Mouse (Mus musculus): ENCODE data around the gene Dmac2. TPM values are rescaled to one million over a fixed set of nuclear protein-coding genes. Genes with fewer than 3 reads are reported as not detected.
"Not testable (repeated sequence)": the region's sequence is repeated elsewhere in the genome, so short reads cannot be mapped to it uniquely, and the experiment has no call there.

Dmac2 gene
- polyA plus RNA-seq (2016; fragmentation: Nextera tagmentation; extraction: Ambion mirVana): 31.6 and 34.8 TPM in 2 replicates

DNA sequence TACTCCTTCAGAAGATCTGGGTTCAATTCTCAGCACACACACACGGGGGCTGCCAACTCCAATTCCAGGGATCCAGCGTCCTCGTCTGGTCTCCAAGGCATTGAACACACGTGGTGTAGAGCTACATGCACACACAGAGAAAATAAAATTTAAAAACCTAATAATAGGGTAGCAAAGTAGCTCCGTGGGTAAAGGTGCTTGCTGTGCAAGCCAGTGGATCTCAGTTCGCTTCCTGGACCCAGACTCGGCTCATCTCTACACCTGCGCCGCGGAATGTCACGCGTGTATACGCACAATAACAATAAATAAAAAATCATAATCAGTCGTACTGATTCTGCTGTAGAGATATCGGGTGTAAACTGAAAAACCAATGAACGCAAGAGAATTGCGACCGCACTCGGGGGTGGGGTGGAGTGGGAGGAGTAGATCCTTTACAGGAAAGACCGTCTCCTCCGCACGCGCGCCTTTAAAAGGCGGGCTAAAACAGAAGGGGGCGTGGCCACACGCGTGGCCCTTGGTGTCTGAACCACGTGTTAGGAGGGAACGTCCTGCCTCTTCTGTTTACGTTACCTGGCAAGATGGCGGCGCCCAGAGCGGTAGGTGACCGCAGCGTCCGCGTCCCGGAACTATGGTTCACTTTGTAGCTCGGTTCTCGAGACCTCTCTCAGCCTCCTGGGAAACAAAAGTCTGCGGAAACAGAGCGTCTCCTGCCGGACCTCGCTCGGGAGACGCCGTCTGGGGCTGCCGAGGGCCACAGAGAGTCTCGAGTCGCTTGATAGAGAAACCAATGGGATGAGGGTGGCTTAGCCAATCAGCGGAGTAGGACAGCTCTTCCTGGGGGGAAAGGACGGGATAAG lies at the start of gene Dmac2:
Gene Dmac2 (plus strand): TSS at position 550 of the 857 bp plus-strand sequence.
- Histone ChIP-seq H3K27me3 (replicated peaks; ENCODE audit: low read depth, poor library complexity, severe bottlenecking) (peaks cover 8% of the 10 kb centered on the region), H3K27ac (replicated peaks) (peak within 1 kb of the TSS; percentile 80), H3K36me3 (replicated peaks) (peaks cover 32% of the 10 kb centered on the region), H3K9me3 (no peaks in the 10 kb centered on the region), H3K4me1 (peaks cover 10% of the 10 kb centered on the region), H3K4me3 (peak within 1 kb of the TSS; percentile 72)
- WGBS: 2% methylated on average over 53 of the region's 53 CpGs
- peak; percentile 93 for DNase-seq (ENCODE audit: low spot score)

DNA sequence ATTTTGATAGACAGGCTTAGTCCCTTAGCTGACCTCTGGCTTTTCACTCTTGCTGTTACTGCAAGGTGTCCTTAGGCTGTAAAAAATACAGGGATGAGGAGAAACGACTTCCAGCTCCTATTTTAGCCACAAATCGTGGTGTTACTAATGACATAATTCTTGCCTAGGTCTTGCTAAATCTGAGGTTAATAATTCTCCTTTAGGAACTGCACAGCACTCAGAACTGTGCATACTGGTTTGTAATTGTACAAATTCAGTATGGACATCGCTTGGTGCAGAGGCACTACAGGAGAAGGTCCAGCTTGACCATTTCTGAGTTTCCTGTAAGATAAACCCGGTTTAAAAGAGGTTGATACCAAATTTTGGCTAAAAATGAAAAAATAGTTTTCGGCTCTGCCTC lies 45.4 kb upstream of the Dmac2 start:
- DNase-seq (ENCODE audit: low spot score); H3K27ac ChIP-seq (replicated peaks); H3K9me3 ChIP-seq; H3K36me3 ChIP-seq (replicated peaks); H3K4me1 ChIP-seq; H3K4me3 ChIP-seq; H3K27me3 ChIP-seq (replicated peaks; ENCODE audit: low read depth, poor library complexity, severe bottlenecking): not testable (repeated sequence)
- WGBS: 82% methylated on average over 5 of the region's 5 CpGs

DNA sequence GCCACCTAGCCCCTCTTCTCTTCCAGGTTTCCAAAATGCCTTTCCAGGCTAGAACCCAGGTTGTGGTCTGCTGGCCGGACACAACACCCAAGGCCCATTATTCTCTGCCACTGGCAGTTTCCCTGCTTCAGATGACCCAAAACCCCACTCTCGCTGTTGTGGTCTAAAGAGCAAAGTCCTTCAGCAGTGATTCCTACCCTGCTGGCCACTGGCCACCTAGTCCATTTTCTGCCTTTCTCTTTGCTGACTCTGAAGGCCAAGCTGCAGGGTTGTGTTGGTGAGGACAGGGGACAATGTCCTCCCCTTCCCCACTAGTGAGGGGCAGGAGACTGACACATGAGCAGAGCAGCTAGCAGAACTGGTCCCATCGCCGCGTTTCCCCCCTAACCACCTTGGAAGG lies 44.1 kb upstream of the Dmac2 start:
- no peak for DNase-seq (ENCODE audit: low spot score)
- peaks cover 9% of the 10 kb centered on the region for H3K4me1 ChIP-seq
- peaks cover 7% of the 10 kb centered on the region for H3K27me3 ChIP-seq (replicated peaks; ENCODE audit: low read depth, poor library complexity, severe bottlenecking)
- H3K9me3 ChIP-seq: no peaks in the 10 kb centered on the region
- H3K4me3 ChIP-seq: no peak overlapping the region
- H3K27ac ChIP-seq (replicated peaks): peak overlapping the region; percentile 72
- WGBS: 74% methylated on average over 5 of the region's 5 CpGs
- H3K36me3 ChIP-seq (replicated peaks): no peaks in the 10 kb centered on the region

DNA sequence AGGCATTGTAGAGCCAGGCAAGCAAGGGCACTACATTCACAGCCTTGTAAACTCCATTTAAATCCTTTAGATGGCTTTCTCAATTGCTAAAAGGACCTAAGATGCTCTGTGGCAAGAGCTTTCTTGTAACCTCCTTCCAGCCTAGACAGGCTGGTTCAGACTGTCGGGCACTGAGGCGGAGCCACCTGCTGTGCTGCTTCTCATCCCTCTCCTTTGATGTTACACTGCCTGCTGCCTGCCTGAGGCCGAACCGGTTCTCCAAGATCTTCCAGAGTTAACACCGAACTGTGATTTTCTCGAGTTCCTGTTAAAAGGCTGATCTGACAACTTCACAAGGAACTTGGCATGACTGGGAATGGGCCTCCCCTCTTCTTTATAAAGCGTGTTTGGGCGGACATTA lies 43.3 kb upstream of the Dmac2 start:
- Histone ChIP-seq H3K27me3 (replicated peaks; ENCODE audit: low read depth, poor library complexity, severe bottlenecking) (peaks cover 7% of the 10 kb centered on the region), H3K36me3 (replicated peaks) (no peaks in the 10 kb centered on the region), H3K9me3 (no peaks in the 10 kb centered on the region), H3K4me3 (no peak overlapping the region), H3K27ac (replicated peaks) (peak overlapping the region; percentile 72), H3K4me1 (peaks cover 9% of the 10 kb centered on the region)
- peak; percentile 38 for DNase-seq (ENCODE audit: low spot score)
- WGBS: 12% methylated on average over 8 of the region's 8 CpGs

DNA sequence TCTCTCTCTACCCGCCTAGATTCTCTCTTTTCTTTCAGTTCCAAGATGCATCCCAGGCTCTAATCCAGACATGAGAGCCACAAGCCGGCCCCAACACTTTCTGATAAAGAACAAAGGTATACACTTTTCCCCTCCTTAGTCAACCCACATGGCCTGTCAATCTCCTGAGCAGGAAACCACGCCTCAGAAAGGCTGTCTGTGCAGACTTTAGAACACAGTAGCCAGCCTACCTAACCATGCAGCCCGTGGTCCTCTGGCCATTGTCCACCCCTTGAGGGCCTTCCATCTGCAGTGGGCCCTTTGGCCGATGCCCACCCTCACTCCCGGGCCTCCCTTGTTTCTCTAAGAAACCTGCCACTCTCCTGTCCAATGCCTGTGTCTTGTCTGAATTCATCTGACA lies 42.9 kb upstream of the Dmac2 start:
- H3K4me3 ChIP-seq; H3K4me1 ChIP-seq; H3K27me3 ChIP-seq (replicated peaks; ENCODE audit: low read depth, poor library complexity, severe bottlenecking); H3K27ac ChIP-seq (replicated peaks); H3K9me3 ChIP-seq; H3K36me3 ChIP-seq (replicated peaks); DNase-seq (ENCODE audit: low spot score): not testable (repeated sequence)
- 35% methylated on average over 6 of the region's 6 CpGs for WGBS

DNA sequence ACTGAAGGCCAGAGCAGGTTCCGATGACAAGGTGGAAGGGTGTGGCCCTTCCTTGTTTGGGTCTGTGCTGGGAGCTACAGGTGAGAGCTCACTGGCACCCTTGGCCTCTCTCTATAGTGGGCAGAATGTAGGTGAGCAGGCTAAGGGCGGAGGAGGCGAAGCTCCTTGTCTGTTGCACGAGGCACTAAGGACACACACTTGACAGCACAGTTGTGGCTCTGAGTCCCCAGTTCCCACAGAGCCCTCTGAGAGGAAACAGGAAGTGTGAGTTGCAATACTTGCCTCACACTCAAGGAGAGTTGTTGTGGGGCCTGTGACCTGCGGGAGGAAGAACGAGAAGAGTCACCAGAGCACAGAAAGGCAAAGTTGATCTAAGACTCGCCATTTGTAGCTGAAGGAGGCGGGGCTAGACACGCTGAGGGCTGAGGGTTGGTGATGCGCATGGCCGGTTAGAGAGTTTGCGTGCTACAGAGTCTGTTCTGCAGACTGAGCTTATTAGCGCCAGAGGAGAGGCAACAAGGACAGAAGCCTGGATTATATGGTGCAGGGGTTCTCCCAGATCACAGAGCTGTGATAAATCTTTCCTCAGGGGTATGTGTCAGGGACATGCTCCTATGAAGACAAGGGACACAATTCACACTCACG lies 42.3 kb upstream of the Dmac2 start:
- H3K27ac ChIP-seq (replicated peaks); H3K9me3 ChIP-seq; H3K4me3 ChIP-seq; H3K27me3 ChIP-seq (replicated peaks; ENCODE audit: low read depth, poor library complexity, severe bottlenecking); H3K4me1 ChIP-seq; H3K36me3 ChIP-seq (replicated peaks); DNase-seq (ENCODE audit: low spot score): not testable (repeated sequence)
- 73% methylated on average over 14 of the region's 14 CpGs for WGBS

DNA sequence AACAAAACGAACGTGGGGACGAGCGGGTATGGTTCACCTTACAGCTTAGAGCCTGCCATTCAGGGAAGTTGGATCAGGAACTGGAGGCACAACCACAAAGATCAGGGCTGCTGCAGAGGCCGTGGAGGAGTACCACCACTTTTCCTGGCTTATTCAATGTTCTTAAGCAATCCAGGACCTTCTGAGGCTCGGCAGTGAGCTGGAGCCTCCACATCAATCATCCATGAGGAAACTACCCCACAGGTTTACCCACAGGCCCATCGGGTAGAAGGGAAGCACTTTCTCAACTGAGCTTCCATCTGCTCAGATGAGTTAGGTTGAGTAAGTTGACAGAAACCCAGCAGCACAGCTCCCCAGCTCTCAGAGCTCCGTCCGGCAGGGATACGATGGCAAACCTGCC lies 39.8 kb upstream of the Dmac2 start:
- Histone ChIP-seq H3K4me3 (no peak overlapping the region), H3K27ac (replicated peaks) (no peak overlapping the region), H3K36me3 (replicated peaks) (no peaks in the 10 kb centered on the region), H3K9me3 (peaks cover 2% of the 10 kb centered on the region; the same call in 1 of the 2 replicates), H3K27me3 (replicated peaks; ENCODE audit: low read depth, poor library complexity, severe bottlenecking) (peaks cover 7% of the 10 kb centered on the region), H3K4me1 (peaks cover 9% of the 10 kb centered on the region)
- 88% methylated on average over 10 of the region's 10 CpGs for WGBS
- DNase-seq (ENCODE audit: low spot score): no peak

DNA sequence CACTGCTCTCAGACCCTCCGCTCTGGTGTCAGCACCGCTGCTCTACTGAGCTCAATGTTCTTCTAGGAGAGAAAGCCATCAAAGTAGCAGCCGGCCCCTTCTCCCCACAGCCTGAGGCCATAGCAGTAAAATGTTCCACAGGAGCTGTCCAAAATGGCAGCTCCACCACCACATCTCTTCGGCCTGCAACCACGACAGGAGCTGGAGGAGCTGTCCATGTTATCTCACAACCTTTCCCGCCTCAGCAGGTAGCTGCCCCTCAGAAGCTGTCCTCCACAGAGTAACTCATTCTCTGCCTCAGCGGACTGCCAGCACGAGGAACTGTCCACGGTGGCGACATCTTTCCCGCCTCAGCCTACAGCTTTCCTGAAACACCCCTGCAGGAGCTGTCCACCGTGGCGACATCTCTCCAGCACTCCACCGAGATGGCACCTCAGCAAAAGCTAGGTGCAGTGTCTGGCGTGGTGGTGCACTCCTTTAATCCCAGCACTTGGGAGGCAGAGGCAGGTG lies 36.9 kb upstream of the Dmac2 start:
- WGBS: 86% methylated on average over 15 of the region's 15 CpGs

DNA sequence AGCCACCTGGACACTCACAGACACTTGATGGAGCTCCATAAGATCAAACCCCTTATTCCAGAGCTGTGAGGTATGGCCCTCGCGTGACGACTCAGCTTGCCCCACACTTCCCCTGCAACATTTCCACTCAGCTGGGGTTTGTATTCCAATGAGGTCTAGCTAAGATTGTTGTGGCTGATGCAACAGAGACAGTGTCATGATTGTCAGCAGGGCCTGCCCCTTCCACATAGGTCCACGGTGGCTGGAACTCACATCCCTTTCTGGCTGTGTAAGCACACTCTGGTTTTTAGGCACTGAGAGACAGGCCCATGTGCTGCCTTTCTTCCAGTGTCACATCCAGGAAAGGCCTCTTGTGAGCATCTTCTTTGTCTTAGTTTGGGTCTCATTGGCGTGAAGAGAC lies 34.6 kb upstream of the Dmac2 start:
- no peak overlapping the region for H3K4me3 ChIP-seq
- H3K27me3 ChIP-seq (replicated peaks; ENCODE audit: low read depth, poor library complexity, severe bottlenecking): no peaks in the 10 kb centered on the region
- DNase-seq (ENCODE audit: low spot score): no peak
- H3K36me3 ChIP-seq (replicated peaks): no peaks in the 10 kb centered on the region
- H3K9me3 ChIP-seq: peaks cover 2% of the 10 kb centered on the region; the same call in 1 of the 2 replicates
- H3K27ac ChIP-seq (replicated peaks): no peak overlapping the region
- 94% methylated on average over 5 of the region's 5 CpGs for WGBS
- no peaks in the 10 kb centered on the region for H3K4me1 ChIP-seq

More for the DNA sequence above, 36.9 kb upstream of the Dmac2 start:
- Histone ChIP-seq H3K27me3 (replicated peaks; ENCODE audit: low read depth, poor library complexity, severe bottlenecking) (no peaks in the 10 kb centered on the region), H3K4me3 (no peak overlapping the region), H3K27ac (replicated peaks) (no peak overlapping the region), H3K4me1 (no peaks in the 10 kb centered on the region), H3K9me3 (peaks cover 2% of the 10 kb centered on the region; the same call in 1 of the 2 replicates), H3K36me3 (replicated peaks) (no peaks in the 10 kb centered on the region)
- DNase-seq (ENCODE audit: low spot score): no peak

DNA sequence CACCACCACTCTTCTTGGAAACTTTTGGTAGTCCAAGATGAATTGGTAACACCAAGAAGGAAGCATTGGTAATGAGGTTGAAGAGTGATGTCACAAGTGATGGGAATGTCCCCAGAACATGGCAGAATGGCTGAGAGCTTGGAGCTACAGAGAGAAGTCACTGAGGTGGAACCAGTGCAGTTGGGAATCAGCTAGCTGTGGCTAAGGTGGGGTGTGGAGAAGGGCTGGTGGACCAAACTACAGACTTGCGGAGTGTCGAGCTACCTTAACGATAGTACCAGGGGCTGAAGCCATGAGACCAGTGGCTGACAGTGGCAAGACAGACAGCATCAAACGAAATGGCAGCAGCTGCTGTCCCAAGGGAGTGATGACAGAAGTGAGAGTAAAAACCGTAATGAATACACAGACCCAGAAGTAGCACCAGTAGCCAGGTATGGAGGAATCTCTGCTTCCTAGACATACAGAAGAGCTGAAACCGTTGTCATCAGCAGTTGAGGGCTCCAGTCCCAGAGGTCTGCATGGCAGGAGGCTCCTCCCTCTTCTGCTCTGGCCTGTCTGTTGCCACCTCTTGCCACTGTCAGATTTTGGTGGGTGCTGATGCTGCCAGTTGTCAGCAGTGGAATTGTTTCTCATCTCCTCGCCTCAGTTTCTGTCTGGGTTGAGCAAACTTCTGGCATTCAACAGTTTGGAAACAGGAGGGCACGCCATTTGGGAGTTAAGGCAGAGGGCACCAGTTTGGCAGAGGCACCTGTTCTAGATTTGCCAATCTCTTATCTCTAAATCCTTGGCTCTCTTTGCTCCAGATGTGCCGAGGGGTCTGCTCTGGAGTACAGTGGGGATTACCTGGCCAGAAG lies 33.6 kb upstream of the Dmac2 start:
- H3K9me3 ChIP-seq: peaks cover 2% of the 10 kb centered on the region; the same call in 1 of the 2 replicates
- H3K27ac ChIP-seq (replicated peaks): no peak overlapping the region
- no peaks in the 10 kb centered on the region for H3K36me3 ChIP-seq (replicated peaks)
- no peak overlapping the region for H3K4me3 ChIP-seq
- H3K4me1 ChIP-seq: no peaks in the 10 kb centered on the region
- no peaks in the 10 kb centered on the region for H3K27me3 ChIP-seq (replicated peaks; ENCODE audit: low read depth, poor library complexity, severe bottlenecking)
- WGBS: 82% methylated on average over 9 of the region's 9 CpGs
- DNase-seq (ENCODE audit: low spot score): no peak

DNA sequence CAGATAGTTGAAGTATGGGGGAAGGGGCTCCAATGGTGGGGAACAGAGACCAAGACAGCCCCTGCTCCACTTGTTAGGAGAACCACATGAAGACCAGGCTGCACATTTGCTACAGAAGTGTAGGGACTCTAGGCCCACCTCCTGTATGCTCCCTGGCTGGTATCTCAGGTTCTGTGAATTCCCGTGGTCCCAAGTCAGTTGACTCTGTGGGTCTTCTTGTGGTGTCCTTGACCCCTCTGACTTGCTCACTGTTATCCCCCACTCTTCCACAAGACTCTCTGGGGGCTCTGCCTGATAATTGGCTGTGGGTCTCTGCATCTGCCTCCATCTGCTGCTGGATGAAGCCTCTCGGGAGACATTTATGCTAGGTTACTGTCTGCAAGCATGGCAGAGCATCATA lies 28.0 kb upstream of the Dmac2 start:
- no peak overlapping the region for H3K27ac ChIP-seq (replicated peaks)
- DNase-seq (ENCODE audit: low spot score): no peak
- no peaks in the 10 kb centered on the region for H3K4me1 ChIP-seq
- no peaks in the 10 kb centered on the region for H3K27me3 ChIP-seq (replicated peaks; ENCODE audit: low read depth, poor library complexity, severe bottlenecking)
- no peak overlapping the region for H3K4me3 ChIP-seq
- no peaks in the 10 kb centered on the region for H3K9me3 ChIP-seq
- no peaks in the 10 kb centered on the region for H3K36me3 ChIP-seq (replicated peaks)
- WGBS: 91% methylated on average over 2 of the region's 2 CpGs

DNA sequence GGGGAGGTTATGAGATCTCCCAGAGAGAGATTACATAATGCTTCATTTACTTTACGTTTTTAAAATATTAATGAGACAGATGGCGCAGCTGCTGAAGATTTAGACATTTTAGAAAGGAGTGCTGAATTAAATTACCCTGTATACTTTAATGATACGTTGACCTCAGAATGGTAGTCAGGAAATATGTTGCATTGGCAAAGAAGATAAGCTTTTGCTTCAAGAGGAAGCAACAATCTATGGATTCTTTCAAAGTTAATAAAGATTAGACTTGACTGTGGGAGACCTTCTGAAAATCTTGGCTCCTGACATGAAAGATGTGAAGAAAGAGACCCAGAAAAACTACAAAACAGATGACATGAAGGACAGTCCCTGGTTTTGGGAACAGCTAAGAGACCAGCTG lies 25.4 kb upstream of the Dmac2 start:
- Histone ChIP-seq H3K27me3 (replicated peaks; ENCODE audit: low read depth, poor library complexity, severe bottlenecking) (no peaks in the 10 kb centered on the region), H3K36me3 (replicated peaks) (no peaks in the 10 kb centered on the region), H3K4me3 (no peak overlapping the region), H3K4me1 (no peaks in the 10 kb centered on the region), H3K27ac (replicated peaks) (no peak overlapping the region), H3K9me3 (no peaks in the 10 kb centered on the region)
- 87% methylated on average over 3 of the region's 3 CpGs for WGBS
- DNase-seq (ENCODE audit: low spot score): no peak

Data from embryonic facial prominence, embryonic 10.5 days (tissue).